Mouse (Mus musculus): ENCODE data around the gene Adam1a. TPM values are rescaled to one million over a fixed set of nuclear protein-coding genes. Genes with fewer than 3 reads are reported as not detected.

The Adam1a gene
- total RNA-seq (2014; rRNA removed) (17.0 and 21.0 TPM in 2 replicates), polyA plus RNA-seq (2015; fragmentation: Nextera tagmentation; extraction: Ambion mirVana) (1.8 and 2.4 TPM in 2 replicates)

- Histone ChIP-seq H3K4me3 (ENCODE audit: low read depth, low read length) (peak within 1 kb of the TSS; percentile 98), H3K27ac (ENCODE audit: low read depth, low read length) (peak within 1 kb of the TSS; percentile 99), H3K36me3 (ENCODE audit: insufficient read depth, low read length) (no peaks in the 10 kb centered on the region), H3K9ac (replicated peaks; ENCODE audit: low read length, poor library complexity, severe bottlenecking) (peak within 1 kb of the TSS; percentile 98), H3K27me3 (ENCODE audit: insufficient read depth, low read length) (no peaks in the 10 kb centered on the region), H3K4me1 (ENCODE audit: insufficient read depth, low read length) (peaks cover 12% of the 10 kb centered on the region), H3K4me2 (ENCODE audit: low read depth, low read length, poor library complexity, severe bottlenecking) (peak within 1 kb of the TSS; percentile 88), H3K9me3 (ENCODE audit: low read length) (no peaks in the 10 kb centered on the region)
- ATAC-seq (ENCODE audit: low FRiP score) = peak; percentile 76; the same call in 1 of the 2 replicates
- under 1% methylated on average over 48 of the region's 97 CpGs for WGBS
- TF ChIP-seq CTCF (IDR thresholded peaks at IDR 0.05) = no peak
- DNase-seq (ENCODE audit: low spot score) = peak; percentile 20
These were observed at the start of gene Adam1a, which contains the start of gene Gm42878 for GRCm38 (mm10) chr5:121544910-121545792. Adam1a (minus strand) TSS chr5:121545482. Gm42878 (minus strand) TSS chr5:121545482.

DNA sequence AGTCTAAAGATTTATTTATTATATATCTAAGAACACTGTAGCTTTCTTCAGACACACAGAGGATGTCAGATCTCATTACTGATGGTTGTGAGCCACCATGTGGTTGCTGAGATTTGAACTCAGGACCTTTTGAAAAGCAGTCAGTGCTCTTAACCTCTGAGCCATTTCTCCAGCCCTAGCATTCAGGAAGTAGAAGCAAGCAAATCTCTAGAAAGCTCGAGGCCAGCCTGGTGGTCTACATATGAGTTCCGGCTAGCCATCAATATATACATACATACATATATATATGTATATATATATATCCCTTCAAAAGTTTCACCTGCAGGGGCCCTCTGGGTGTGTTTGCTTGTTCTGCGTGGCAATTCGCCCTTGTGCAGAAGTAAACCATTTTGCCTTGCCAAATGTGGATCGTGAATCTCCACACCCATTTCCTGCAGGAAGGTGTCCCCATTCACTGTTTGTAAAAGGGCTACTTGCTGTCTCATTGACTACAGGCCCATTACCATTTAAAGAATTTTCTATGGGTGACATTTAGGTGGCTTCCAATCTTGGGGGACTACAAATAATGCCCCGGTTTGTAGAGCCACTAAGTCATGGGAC lies 49.5 kb upstream of the Adam1a start:
- no peak for TF ChIP-seq CTCF (IDR thresholded peaks at IDR 0.05)
- Histone ChIP-seq H3K4me3 (ENCODE audit: low read depth, low read length) (no peak overlapping the region), H3K4me1 (ENCODE audit: insufficient read depth, low read length) (0 out of 2 replicates have a peak, but pooled peaks cover 3% of the 10 kb centered on the region), H3K36me3 (ENCODE audit: insufficient read depth, low read length) (no peaks in the 10 kb centered on the region), H3K9me3 (ENCODE audit: low read length) (no peaks in the 10 kb centered on the region), H3K9ac (replicated peaks; ENCODE audit: low read length, poor library complexity, severe bottlenecking) (0 out of 2 replicates have a peak overlapping the region, but pooled peaks have one; percentile 45), H3K27ac (ENCODE audit: low read depth, low read length) (0 out of 2 replicates have a peak overlapping the region, but pooled peaks have one; percentile 71), H3K27me3 (ENCODE audit: insufficient read depth, low read length) (no peaks in the 10 kb centered on the region), H3K4me2 (ENCODE audit: low read depth, low read length, poor library complexity, severe bottlenecking) (no peak overlapping the region)
- ATAC-seq (ENCODE audit: low FRiP score) (no peak), DNase-seq (ENCODE audit: low spot score) (no peak)
- 83% methylated on average over 6 of the region's 6 CpGs for WGBS

GRCm38 (mm10) chr5:121593451-121594401 lies 48.4 kb upstream of the Adam1a start, which contains the start of gene Aldh2:
Aldh2 (minus strand) TSS chr5:121593824.
- TF ChIP-seq CTCF (IDR thresholded peaks at IDR 0.05) = peak; percentile 49
- WGBS = 2% methylated on average over 41 of the region's 47 CpGs
- Histone ChIP-seq H3K4me1 (ENCODE audit: insufficient read depth, low read length) (0 out of 2 replicates have a peak, but pooled peaks cover 3% of the 10 kb centered on the region), H3K9ac (replicated peaks; ENCODE audit: low read length, poor library complexity, severe bottlenecking) (peak within 1 kb of the TSS; percentile 45), H3K4me2 (ENCODE audit: low read depth, low read length, poor library complexity, severe bottlenecking) (peak within 1 kb of the TSS; percentile 93), H3K36me3 (ENCODE audit: insufficient read depth, low read length) (no peaks in the 10 kb centered on the region), H3K27ac (ENCODE audit: low read depth, low read length) (peak within 1 kb of the TSS; percentile 71), H3K9me3 (ENCODE audit: low read length) (no peaks in the 10 kb centered on the region), H3K27me3 (ENCODE audit: insufficient read depth, low read length) (no peaks in the 10 kb centered on the region), H3K4me3 (ENCODE audit: low read depth, low read length) (peak within 1 kb of the TSS; percentile 53)
- DNase-seq (ENCODE audit: low spot score) (peak; percentile 90), ATAC-seq (ENCODE audit: low FRiP score) (peak; percentile 84)

- H3K27ac ChIP-seq (ENCODE audit: low read depth, low read length) = peak overlapping the region; percentile 71; the same call in 1 of the 2 replicates
- H3K4me3 ChIP-seq (ENCODE audit: low read depth, low read length) = peak overlapping the region; percentile 53
- H3K9me3 ChIP-seq (ENCODE audit: low read length) = no peaks in the 10 kb centered on the region
- 3% methylated on average over 33 of the region's 33 CpGs for WGBS
- H3K27me3 ChIP-seq (ENCODE audit: insufficient read depth, low read length) = no peaks in the 10 kb centered on the region
- peak overlapping the region; percentile 93 for H3K4me2 ChIP-seq (ENCODE audit: low read depth, low read length, poor library complexity, severe bottlenecking)
- 0 out of 2 replicates have a peak, but pooled peaks cover 3% of the 10 kb centered on the region for H3K4me1 ChIP-seq (ENCODE audit: insufficient read depth, low read length)
- no peak for TF ChIP-seq CTCF (IDR thresholded peaks at IDR 0.05)
- DNase-seq (ENCODE audit: low spot score) (no peak), ATAC-seq (ENCODE audit: low FRiP score) (peak; percentile 41; the same call in 1 of the 2 replicates)
- peak overlapping the region; percentile 45 for H3K9ac ChIP-seq (replicated peaks; ENCODE audit: low read length, poor library complexity, severe bottlenecking)
- H3K36me3 ChIP-seq (ENCODE audit: insufficient read depth, low read length) = no peaks in the 10 kb centered on the region
These were observed 47.6 kb upstream of the Adam1a start for GRCm38 (mm10) chr5:121592816-121593407.

All from midbrain, postnatal 0 days (tissue).